Mouse (Mus musculus) embryonic fibroblast, embryonic 13.5 days (primary cell): Measurements from ENCODE around the gene Tspan9. TPM values are rescaled to one million over a fixed set of nuclear protein-coding genes. Genes with fewer than 3 reads are reported as not detected.

Experiments
- H3K27ac ChIP-seq: 2 replicates; pipeline ENCODE4 v1.5.1; 2012; ENCODE audit warnings: low read length, control low read depth, inconsistent platforms; ENCODE audit not compliant: insufficient read depth
- H3K4me1 ChIP-seq: 2 replicates; pipeline ENCODE4 v1.6.1; 2011; ENCODE audit warnings: low read length; ENCODE audit not compliant: control insufficient read depth, insufficient read depth
- H3K4me3 ChIP-seq: 2 replicates; pipeline ENCODE4 v1.5.1; 2011; ENCODE audit warnings: mild to moderate bottlenecking, control low read depth, low read length; ENCODE audit not compliant: insufficient read depth
- CTCF ChIP-seq: IDR thresholded peaks from 2 replicates; pipeline ENCODE4 v1.5.1; 2011; ENCODE audit warnings: mild to moderate bottlenecking, control low read depth, low read length, moderate library complexity, borderline replicate concordance; ENCODE audit not compliant: insufficient read depth
- POLR2A ChIP-seq: IDR thresholded peaks from 2 replicates; pipeline ENCODE4 v1.6.1; 2011; ENCODE audit warnings: low read depth, mild to moderate bottlenecking, control low read depth, low read length, moderate library complexity
- polyA plus RNA-seq: library from polyadenylated mRNA; stranded (reverse); fragments of >200 nt; gene quantifications from 2 replicates; pipeline ENCODE4 v1.2.4, GENCODE M21; 2011; ENCODE audit warnings: low read depth; ENCODE audit not compliant: missing spikeins, insufficient read length

The Tspan9 gene
- polyA plus RNA-seq, 1 experiment, result 113 TPM

DNA sequence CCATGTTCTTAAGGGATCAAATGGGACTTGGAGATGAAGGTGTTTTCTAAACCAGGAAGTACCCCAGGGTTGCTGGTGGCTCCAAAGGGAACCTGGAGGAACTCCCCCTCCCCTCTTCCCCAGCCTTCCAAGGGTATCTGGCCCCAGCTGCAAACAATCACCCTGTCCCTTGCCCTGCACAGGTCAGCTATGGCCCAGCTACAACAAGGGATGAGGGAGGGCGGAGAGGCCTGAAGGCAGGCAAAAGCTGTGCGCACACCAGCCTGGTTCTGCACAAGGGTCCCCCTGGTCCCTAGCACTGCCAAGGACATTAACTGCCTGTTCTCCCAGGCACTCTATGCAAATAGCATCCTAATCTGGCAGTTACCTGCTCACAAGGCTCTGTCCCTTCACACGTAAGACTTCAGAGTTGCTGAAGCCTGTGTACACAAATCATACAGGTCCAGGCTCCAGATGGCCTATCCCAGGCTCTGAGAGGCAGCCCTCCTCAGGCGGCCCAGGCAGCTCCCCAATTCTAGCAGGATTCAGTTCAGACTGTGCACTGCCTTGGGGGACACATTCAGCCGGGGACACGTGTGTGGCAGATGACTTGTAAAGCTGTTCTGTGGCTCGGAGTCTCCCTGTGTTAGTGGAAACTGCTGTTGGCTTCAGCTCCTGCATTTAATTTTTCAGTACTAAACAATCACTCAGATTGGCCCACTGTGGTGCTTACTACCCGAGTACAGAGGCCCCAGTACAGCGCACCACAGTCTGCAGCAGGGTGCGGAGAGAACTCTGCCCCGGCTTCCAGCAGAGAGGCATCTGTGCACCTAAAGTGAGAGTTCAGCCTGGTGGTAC is 133.0 kb downstream of the Tspan9 start:
- peaks cover 26% of the 10 kb centered on the region for H3K4me1 ChIP-seq
- TF ChIP-seq POLR2A (no peak), CTCF (no peak)
- peak overlapping the region; percentile 69; the same call in 1 of the 2 replicates for H3K27ac ChIP-seq
- H3K4me3 ChIP-seq, result no peak overlapping the region

DNA sequence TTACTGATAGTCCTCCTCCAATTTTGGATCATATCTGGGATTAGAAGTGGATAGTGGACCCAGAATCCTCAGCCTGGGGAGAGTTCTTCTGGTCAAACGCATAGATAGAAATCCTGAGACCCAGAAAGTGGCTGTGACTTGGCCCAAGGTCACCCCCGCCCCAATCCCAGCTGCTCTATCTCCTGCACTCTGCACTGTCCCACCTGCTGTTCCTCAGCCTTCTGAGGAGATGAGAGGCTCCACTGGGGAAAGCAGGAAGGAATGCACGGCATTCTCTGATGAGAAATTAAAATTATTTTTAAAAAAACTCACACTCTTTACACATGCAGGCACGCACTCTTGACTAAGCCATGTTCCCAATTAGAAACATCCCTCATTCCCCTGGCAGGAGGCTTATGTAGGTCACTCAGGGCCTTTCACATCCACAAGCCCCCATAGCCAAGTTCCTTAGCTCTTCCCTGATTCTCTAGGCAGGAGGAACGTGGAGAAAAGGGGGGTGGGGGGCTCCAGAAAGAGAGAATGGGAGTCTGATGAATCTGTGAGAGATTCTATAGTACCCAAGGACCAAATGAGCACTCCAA is 135.3 kb downstream of the Tspan9 start:
- Histone ChIP-seq H3K27ac (no peak overlapping the region), H3K4me3 (no peak overlapping the region), H3K4me1 (peaks cover 26% of the 10 kb centered on the region)
- TF ChIP-seq CTCF (no peak), POLR2A (no peak)

DNA sequence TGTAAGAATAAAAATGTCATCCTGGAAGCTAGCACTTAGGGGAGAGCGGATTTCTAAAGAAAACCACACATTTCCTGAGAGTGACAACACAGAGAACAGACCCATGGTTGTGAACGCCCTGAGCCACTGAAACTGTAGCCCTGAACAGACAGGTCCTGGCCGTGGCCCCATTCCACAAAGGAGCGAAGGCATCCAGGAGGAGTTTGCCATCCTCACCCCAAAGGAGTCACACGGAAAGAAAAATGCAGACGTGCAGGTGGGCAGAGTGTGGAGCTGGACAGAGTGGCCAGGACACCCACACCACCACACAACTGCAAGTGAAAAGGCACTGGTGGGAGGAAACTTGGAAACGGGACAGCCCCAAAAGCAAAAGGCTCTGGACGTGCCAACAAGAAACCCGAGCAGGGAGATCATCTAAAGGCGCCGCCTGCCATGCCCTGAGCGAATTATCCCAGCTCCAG is 136.1 kb downstream of the Tspan9 start:
- no peak for TF ChIP-seq POLR2A
- TF ChIP-seq CTCF, result no peak
- Histone ChIP-seq H3K27ac (no peak overlapping the region), H3K4me1 (peaks cover 26% of the 10 kb centered on the region), H3K4me3 (no peak overlapping the region)

DNA sequence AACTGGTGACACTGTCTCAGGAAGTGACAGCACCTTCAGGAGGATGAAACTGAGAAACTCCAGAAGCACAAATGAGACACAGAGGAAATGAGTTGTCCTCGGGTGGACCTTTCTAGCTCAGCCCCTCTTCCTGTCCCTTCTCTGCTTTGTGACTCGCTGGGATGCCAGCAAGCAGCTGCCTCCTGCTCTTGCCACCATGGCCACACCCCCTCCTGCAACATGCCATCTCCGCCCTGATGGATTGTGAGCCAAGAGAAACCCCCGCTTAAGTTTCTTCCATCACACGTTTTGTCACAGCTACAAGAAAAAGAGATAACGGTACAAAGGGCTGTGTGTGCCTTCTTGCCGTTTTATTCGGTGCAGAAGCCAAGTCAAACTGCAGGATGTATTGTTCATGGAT is 137.2 kb downstream of the Tspan9 start:
- TF ChIP-seq CTCF (no peak), POLR2A (no peak)
- no peak overlapping the region for H3K4me3 ChIP-seq
- no peak overlapping the region for H3K27ac ChIP-seq
- peaks cover 17% of the 10 kb centered on the region; the same call in 1 of the 2 replicates for H3K4me1 ChIP-seq

DNA sequence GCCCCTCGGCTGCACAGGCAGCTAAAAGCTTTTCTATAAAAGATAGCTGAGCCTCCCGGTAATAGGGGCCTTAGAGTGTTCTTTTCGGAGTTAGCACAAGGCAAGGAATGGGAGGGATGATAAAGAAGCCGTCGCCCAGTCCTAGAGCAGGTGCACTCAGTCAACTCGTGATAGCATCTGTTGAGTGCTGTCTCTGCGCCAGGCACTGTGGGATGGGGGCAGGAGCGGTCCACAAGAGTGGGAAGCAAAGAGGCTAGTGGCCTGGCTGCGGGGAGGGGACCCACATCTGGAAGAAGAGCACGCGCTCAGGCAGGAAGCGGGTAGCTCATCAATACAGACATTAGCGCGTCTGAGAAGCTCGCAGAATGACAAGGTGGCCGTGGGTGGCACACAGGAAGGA is 138.8 kb downstream of the Tspan9 start:
- TF ChIP-seq POLR2A (no peak), CTCF (no peak)
- peaks cover 11% of the 10 kb centered on the region; the same call in 1 of the 2 replicates for H3K4me1 ChIP-seq
- H3K4me3 ChIP-seq, result no peak overlapping the region
- no peak overlapping the region for H3K27ac ChIP-seq

DNA sequence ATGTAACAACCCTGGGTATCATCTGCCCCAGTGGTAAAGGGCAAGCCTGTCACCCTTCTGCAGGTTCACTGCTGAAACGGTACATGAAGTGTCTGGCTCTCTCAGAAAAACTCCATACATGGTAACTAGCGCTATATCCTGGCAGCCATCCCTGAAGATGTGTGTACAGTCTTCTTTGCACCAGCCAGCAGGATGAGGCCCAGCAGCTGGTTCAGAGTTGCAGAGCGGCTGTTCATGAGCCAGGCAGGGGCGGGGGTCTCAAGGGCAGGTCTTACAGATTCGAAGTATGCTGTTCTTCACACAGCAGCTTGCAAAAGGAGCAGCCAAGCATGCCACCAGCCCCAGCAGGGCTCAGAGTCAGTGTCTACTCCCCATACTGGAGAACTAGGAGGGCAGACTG is 139.9 kb downstream of the Tspan9 start:
- no peak overlapping the region for H3K27ac ChIP-seq
- TF ChIP-seq CTCF (no peak), POLR2A (no peak)
- H3K4me1 ChIP-seq, result peaks cover 11% of the 10 kb centered on the region; the same call in 1 of the 2 replicates
- H3K4me3 ChIP-seq, result no peak overlapping the region

DNA sequence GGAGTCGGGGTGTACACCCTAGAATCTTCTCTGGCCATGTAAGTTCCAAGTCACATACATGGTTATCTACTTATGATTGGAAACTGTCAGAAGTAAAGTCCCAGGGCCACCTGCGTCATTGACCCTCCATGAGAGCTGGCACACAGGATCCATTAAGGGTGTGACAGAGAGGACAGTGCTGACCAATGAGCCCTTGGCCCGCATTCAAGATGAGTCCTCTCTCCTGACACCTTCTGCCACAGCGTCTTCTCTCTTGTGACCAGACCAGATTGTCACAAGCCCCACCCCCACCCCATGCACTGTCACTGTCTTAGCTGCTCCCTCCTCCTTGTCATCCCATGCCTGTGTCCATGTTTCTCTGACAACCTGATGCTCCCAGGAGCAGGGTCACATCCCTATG is 140.7 kb downstream of the Tspan9 start:
- Histone ChIP-seq H3K27ac (no peak overlapping the region), H3K4me3 (no peak overlapping the region), H3K4me1 (peaks cover 11% of the 10 kb centered on the region; the same call in 1 of the 2 replicates)
- TF ChIP-seq CTCF (no peak), POLR2A (no peak)

DNA sequence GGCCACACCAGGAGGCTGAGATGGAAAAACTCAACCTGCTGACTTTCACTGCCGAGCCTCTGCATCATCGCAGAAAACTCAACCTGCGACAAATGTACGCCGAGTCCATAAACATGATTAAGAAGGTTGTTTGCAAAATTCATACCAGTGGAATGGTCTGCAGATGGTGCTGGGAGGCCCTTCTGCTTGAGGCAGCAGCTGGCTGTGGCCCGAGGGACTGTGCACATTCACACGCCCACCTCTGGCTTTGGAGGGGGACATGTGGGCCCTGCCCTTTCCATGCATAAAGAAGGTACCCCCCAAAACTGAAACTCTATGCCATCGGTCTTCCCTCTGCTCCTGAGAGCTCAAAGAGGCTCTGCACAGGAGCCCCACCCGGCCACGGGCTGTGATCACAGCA is 141.3 kb downstream of the Tspan9 start:
- H3K27ac ChIP-seq, result no peak overlapping the region
- H3K4me3 ChIP-seq, result no peak overlapping the region
- TF ChIP-seq POLR2A (no peak), CTCF (no peak)
- H3K4me1 ChIP-seq, result peaks cover 7% of the 10 kb centered on the region; the same call in 1 of the 2 replicates

DNA sequence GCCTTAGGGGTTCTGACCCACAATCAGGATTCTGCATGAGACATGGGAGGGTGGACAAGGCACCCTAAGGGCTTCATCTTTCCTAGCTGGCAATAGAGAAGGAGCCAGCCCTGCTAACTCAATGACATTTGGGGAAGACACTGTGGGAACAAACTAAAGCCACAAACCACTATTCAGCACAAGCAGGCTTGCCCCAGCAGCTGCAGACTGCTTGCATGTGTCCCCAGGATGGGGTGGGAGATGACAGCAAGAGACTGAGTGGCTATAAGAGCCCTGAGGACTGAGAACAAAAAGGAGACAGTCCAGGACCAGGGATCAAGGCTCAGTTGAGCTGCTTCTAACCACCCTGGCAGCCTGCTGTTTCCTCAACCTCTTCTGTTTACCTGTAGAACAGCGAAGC is 141.8 kb downstream of the Tspan9 start:
- peaks cover 6% of the 10 kb centered on the region; the same call in 1 of the 2 replicates for H3K4me1 ChIP-seq
- TF ChIP-seq CTCF (no peak), POLR2A (no peak)
- H3K4me3 ChIP-seq, result no peak overlapping the region
- no peak overlapping the region for H3K27ac ChIP-seq

DNA sequence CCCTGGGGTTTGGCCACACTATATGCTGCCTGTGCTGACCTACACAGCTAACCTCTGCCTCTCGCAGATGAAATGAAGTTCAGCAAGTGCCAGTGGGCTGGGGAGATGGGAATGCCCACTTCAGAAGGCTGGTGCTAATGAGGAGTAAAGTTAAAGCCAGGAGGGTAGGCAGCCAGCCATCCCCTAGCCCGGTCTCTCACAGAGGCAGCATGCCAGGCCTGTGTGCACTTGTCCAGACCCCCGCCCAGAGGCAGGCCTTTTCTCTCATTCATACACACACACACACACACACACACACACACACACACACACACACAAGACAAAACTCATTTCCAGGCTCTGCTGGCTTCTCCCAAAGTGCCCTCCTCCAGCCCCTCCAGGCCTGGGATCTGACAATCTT is 142.6 kb downstream of the Tspan9 start:
- Histone ChIP-seq H3K27ac (no peak overlapping the region), H3K4me3 (no peak overlapping the region), H3K4me1 (no peaks in the 10 kb centered on the region)
- TF ChIP-seq CTCF (no peak), POLR2A (no peak)

DNA sequence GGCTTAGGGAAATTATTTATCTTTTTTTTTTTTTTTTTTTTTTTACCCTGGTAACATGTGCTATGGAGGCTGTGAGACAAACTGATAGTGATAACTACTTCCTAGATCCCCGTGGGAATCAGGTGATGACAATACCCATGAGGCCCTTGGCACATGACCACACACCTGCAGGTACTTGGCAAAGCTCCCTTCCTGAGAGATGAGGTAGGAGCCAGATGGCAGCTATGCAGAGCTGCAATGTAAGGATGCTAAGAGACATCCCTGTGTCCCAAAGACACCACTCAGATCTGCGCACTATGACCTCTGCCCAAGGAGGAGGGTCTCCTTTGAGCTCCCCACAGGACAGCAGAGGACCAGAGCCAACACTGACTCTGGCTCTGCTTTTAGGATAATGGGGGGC is 144.3 kb downstream of the Tspan9 start:
- Histone ChIP-seq H3K4me3 (no peak overlapping the region), H3K27ac (no peak overlapping the region), H3K4me1 (no peaks in the 10 kb centered on the region)
- TF ChIP-seq POLR2A (no peak), CTCF (no peak)
